Mouse (Mus musculus) testis, adult 2 months (tissue): Measurements from ENCODE around the gene Clic4. TPM values are rescaled to one million over a fixed set of nuclear protein-coding genes. Genes with fewer than 3 reads are reported as not detected.

Source experiments
- H3K27ac ChIP-seq: fragments of 200-500 bp; 2 replicates; pipeline ENCODE4 v1.5.1; 2012; ENCODE audit warnings: low read depth, low read length; ENCODE audit not compliant: control insufficient read depth, insufficient read depth
- H3K27me3 ChIP-seq: fragments of 200-500 bp; 2 replicates; pipeline ENCODE4 v1.6.1; 2012; ENCODE audit warnings: mild to moderate bottlenecking, low read length, moderate library complexity; ENCODE audit not compliant: control insufficient read depth, insufficient read depth
- H3K36me3 ChIP-seq: fragments of 200-500 bp; 2 replicates; pipeline ENCODE4 v1.6.1; 2012; ENCODE audit warnings: mild to moderate bottlenecking, low read length; ENCODE audit not compliant: control insufficient read depth, insufficient read depth
- H3K4me1 ChIP-seq: fragments of 200-500 bp; 2 replicates; pipeline ENCODE4 v1.6.1; 2012; ENCODE audit warnings: low read length; ENCODE audit not compliant: control insufficient read depth, insufficient read depth
- H3K4me3 ChIP-seq: fragments of 200-500 bp; 2 replicates; pipeline ENCODE4 v1.5.1; 2012; ENCODE audit warnings: low read depth, mild to moderate bottlenecking, low read length, moderate library complexity, mixed read lengths; ENCODE audit not compliant: control insufficient read depth
- CTCF ChIP-seq: fragments of 200-500 bp; IDR thresholded peaks from 2 replicates; pipeline ENCODE4 v1.5.1; 2012; ENCODE audit warnings: low read depth, mild to moderate bottlenecking, inconsistent platforms, low read length, moderate library complexity; ENCODE audit not compliant: control insufficient read depth, insufficient read depth, insufficient replicate concordance
- POLR2A ChIP-seq: fragments of 200-500 bp; IDR thresholded peaks from 2 replicates; pipeline ENCODE4 v1.6.1; 2012; ENCODE audit warnings: low read depth, mild to moderate bottlenecking, inconsistent platforms, low read length, moderate library complexity; ENCODE audit not compliant: control insufficient read depth
- polyA plus RNA-seq: library from polyadenylated mRNA; depleted of rRNA; stranded (reverse); fragments of >200 nt; gene quantifications from 2 replicates; pipeline ENCODE4 v1.2.3, GENCODE M21; 2012

Clic4 gene
- polyA plus RNA-seq, 1 experiment = 21.0 TPM

DNA sequence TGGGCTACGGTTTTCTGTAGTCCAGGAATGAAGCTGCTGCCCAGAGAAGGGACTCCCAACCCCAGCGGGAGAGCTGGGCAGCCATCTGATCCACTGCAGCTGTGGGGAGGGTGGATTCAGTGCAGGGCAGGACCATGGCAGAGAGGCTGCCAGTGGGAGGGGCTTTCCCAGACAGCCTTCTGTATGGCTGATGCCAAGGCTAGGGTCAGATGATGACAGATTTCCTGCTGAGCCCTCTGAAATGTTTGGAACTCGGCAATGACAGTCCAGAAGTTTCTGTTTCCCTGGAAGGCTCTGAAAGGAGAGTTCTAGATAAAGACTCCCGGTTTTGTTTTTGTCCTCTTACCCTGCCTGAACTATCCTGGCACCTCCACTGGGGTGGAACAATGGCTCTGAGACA is 40.1 kb upstream of the Clic4 start:
- no peak for TF ChIP-seq POLR2A
- no peak for TF ChIP-seq CTCF
- H3K4me1 ChIP-seq = peaks cover 16% of the 10 kb centered on the region
- no peak overlapping the region for H3K4me3 ChIP-seq
- no peaks in the 10 kb centered on the region for H3K27me3 ChIP-seq
- H3K36me3 ChIP-seq = no peaks in the 10 kb centered on the region
- no peak overlapping the region for H3K27ac ChIP-seq

DNA sequence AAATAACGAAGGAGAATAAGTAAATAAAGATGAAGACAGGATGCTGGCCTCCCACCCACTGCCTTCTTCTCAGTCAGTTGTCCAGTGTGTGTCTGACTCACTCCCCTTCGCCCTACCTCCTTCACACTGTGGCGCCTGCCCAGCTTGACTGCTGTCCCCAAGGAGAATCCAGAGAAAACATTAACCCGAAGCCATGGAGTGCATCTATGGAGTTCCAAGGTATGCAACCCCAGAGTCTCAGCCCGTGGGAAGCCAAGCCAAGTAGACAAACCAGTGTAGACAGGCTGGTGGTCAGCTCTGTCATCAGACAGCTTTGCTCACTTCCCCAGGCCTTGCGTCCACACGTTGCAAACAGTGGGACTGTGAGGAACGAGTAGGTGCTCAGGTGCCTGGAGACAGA is 37.8 kb upstream of the Clic4 start:
- Histone ChIP-seq H3K4me3 (no peak overlapping the region), H3K4me1 (peaks cover 37% of the 10 kb centered on the region), H3K27me3 (no peaks in the 10 kb centered on the region), H3K36me3 (no peaks in the 10 kb centered on the region), H3K27ac (no peak overlapping the region)
- no peak for TF ChIP-seq CTCF

DNA sequence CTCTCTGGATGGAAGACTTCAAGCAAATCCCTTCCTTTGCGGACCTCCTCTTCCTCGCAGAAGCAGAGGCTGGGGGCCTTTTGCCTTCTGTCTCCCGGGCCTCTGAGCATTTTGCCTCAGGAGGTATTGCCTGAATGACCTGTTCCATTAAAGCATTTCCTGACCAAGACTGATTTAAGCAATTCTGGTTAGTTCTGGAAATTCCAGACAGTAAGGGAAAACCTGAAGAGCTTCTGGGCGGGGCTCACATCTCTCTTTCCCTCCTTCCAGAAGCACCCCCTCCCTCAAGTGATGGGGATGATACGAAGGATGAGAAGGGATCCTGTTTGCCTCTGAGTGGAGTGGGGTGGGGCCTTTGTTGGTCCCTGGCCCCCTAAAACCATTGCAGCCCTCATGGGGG is 37.1 kb upstream of the Clic4 start:
- TF ChIP-seq POLR2A = no peak
- no peak for TF ChIP-seq CTCF
- H3K4me3 ChIP-seq = no peak overlapping the region
- H3K27me3 ChIP-seq = no peaks in the 10 kb centered on the region
- H3K36me3 ChIP-seq = no peaks in the 10 kb centered on the region
- no peak overlapping the region for H3K27ac ChIP-seq
- H3K4me1 ChIP-seq = peaks cover 39% of the 10 kb centered on the region

DNA sequence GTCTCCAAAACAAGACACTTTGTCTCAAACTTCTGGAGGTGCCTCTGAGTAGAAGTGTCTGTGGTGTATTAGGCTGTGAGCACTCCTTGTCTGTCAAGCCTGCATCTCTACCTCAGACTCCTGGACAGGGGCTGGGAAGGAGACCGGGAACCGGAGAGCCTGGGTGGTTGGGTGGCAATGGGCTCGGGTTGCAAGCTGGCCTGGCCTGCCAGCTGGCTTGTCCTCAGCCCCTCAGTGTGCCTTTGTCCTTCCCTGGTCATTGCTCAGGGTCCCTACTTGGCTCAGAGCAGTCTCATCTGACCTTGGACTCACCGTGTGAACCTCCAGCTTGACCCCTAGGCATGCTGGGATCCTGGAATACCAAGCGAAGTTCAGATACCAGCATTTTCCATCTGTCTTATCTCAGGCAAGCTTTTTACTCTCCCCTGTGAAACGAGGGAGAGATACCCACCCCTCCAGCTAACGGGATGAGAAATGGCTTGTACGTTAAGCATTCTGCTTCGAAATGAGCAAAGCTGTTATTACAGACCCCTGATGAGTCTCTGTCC is 36.6 kb upstream of the Clic4 start:
- Histone ChIP-seq H3K27me3 (no peaks in the 10 kb centered on the region), H3K4me1 (peaks cover 40% of the 10 kb centered on the region), H3K27ac (no peak overlapping the region), H3K36me3 (no peaks in the 10 kb centered on the region), H3K4me3 (no peak overlapping the region)
- TF ChIP-seq CTCF (no peak), POLR2A (no peak)

DNA sequence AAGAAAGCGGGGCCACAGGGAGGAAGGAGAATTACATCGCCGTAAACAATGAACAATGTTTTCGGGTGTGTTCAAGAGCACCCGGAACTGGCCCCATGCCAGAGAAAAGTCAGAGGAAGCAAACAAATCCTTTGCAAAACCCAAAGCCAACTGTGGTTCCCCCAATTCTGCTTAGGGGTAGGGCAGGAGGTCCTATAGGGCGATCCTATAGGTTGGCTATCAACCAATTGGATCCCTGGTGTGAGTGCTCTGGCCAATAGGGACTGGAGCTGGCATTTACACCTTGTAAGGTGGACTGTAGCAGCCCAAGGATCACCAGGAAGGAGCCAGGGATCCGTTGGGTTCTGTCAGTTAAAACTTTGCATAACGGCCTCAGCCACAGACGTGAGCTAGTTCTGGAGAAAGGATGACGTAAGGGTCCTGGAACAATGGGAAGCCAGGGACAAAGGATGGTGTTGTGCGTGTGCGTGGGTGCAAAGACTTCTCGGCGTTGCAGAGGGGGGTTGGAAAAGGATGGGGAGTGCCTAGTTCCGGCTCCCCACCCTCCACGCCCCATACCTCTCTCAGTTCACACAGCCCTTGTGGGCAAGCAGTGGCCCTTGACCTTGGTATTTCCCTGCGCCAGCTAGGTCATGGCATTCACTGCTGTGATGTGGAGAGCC is 34.5 kb upstream of the Clic4 start:
- H3K27me3 ChIP-seq = no peaks in the 10 kb centered on the region
- H3K4me3 ChIP-seq = peak overlapping the region; percentile 89
- TF ChIP-seq CTCF (no peak), POLR2A (peak; percentile 84)
- no peaks in the 10 kb centered on the region for H3K36me3 ChIP-seq
- peaks cover 40% of the 10 kb centered on the region for H3K4me1 ChIP-seq
- peak overlapping the region; percentile 98 for H3K27ac ChIP-seq

DNA sequence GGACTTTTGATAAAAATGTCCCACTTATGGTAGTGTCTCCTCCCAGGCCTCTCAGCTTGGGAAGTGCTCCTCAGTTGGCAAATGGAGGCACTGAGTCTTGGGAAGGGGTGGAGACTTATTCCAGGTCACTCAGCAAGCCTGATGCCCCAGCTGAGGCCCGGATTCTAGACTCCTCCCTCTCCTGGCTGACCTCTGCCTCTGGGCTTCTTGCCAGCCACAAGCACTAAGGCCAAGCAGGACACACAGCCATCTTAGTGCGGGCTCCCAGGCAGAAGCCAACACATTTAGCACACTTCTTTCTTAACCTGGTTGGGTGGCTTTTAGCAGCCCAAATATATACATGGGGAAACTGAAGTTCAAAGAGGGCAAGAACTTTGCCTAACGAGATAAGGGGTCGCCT is 33.9 kb upstream of the Clic4 start:
- Histone ChIP-seq H3K27ac (peak overlapping the region; percentile 98), H3K36me3 (no peaks in the 10 kb centered on the region), H3K4me1 (peaks cover 40% of the 10 kb centered on the region), H3K27me3 (no peaks in the 10 kb centered on the region), H3K4me3 (peak overlapping the region; percentile 89)
- TF ChIP-seq CTCF = no peak
- no peak for TF ChIP-seq POLR2A

DNA sequence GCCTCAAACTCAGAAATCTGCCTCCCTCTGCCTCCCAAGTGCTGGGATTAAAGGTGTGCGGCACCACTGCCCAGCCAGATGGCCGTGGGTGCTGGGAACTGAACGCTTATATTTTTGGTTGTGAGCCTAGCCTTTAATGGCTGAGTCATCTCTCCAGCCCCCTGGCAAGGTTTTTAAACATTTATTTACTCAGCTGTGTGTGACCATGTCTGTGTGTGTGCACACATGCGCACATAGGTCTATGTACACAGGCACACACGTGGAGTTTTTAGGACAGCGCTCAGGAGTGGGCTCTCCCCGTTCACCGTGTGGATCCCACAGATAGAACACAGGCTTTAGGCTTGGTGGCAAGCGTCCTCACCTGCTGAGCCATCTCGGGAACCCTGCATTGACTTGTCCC is 29.6 kb upstream of the Clic4 start:
- no peak overlapping the region for H3K4me3 ChIP-seq
- no peaks in the 10 kb centered on the region for H3K36me3 ChIP-seq
- no peak for TF ChIP-seq POLR2A
- H3K27me3 ChIP-seq = no peaks in the 10 kb centered on the region
- peaks cover 24% of the 10 kb centered on the region for H3K4me1 ChIP-seq
- H3K27ac ChIP-seq = no peak overlapping the region
